Mouse (Mus musculus): ENCODE data around the gene Slc5a10.
"Not testable (repeated sequence)": the region's sequence is repeated elsewhere in the genome, so short reads cannot be mapped to it uniquely, and the experiment has no call there.

Slc5a10 gene

GRCm38 (mm10) chr11:61647956-61648748 lies 72.5 kb downstream of the Slc5a10 start:
- DNase-seq (ENCODE audit: low spot score), result no peak

GRCm38 (mm10) chr11:61647110-61647910 lies 73.3 kb downstream of the Slc5a10 start:
- no peak for DNase-seq (ENCODE audit: low spot score)

GRCm38 (mm10) chr11:61646499-61647039 lies 74.1 kb downstream of the Slc5a10 start:
- no peak for DNase-seq (ENCODE audit: low spot score)

- no peak for DNase-seq (ENCODE audit: low spot score)
Observed at GRCm38 (mm10) chr11:61645357-61645857, 75.2 kb downstream of the Slc5a10 start.

- peak; percentile 71 for DNase-seq (ENCODE audit: low spot score)
Observed at GRCm38 (mm10) chr11:61644576-61645326, 75.9 kb downstream of the Slc5a10 start.

GRCm38 (mm10) chr11:61643184-61643961 lies 77.3 kb downstream of the Slc5a10 start:
- DNase-seq (ENCODE audit: low spot score), result no peak

GRCm38 (mm10) chr11:61642106-61642505 lies 78.5 kb downstream of the Slc5a10 start:
- no peak for DNase-seq (ENCODE audit: low spot score)

GRCm38 (mm10) chr11:61640585-61640984 lies 80.0 kb downstream of the Slc5a10 start:
- not testable (repeated sequence) for DNase-seq (ENCODE audit: low spot score)

GRCm38 (mm10) chr11:61639601-61640177 lies 80.9 kb downstream of the Slc5a10 start:
- DNase-seq (ENCODE audit: low spot score), result no peak

GRCm38 (mm10) chr11:61638764-61639536 lies 81.7 kb downstream of the Slc5a10 start:
- no peak for DNase-seq (ENCODE audit: low spot score)

GRCm38 (mm10) chr11:61637856-61638255 lies 82.8 kb downstream of the Slc5a10 start:
- no peak for DNase-seq (ENCODE audit: low spot score)

- DNase-seq (ENCODE audit: low spot score), result no peak
Observed at GRCm38 (mm10) chr11:61637413-61637812, 83.2 kb downstream of the Slc5a10 start.

GRCm38 (mm10) chr11:61636309-61636708 lies 84.3 kb downstream of the Slc5a10 start:
- DNase-seq (ENCODE audit: low spot score), result not testable (repeated sequence)

GRCm38 (mm10) chr11:61629621-61630020 lies 91.0 kb downstream of the Slc5a10 start:
- DNase-seq (ENCODE audit: low spot score), result no peak

- DNase-seq (ENCODE audit: low spot score), result no peak
Observed at GRCm38 (mm10) chr11:61626509-61626908, 94.1 kb downstream of the Slc5a10 start.

GRCm38 (mm10) chr11:61625136-61625535 lies 95.5 kb downstream of the Slc5a10 start:
- no peak for DNase-seq (ENCODE audit: low spot score)

Data from layer of hippocampus, adult 11-12 months (tissue).